Mouse (Mus musculus) adipocyte (in vitro differentiated cells): ENCODE results near the gene Slc16a2.
"Not testable (repeated sequence)": the region's sequence is repeated elsewhere in the genome, so short reads cannot be mapped to it uniquely, and the experiment has no call there.

Experiments used
- DNase-seq: peaks from one replicate; pipeline ENCODE4 v3.0.0-alpha.2; 2016; ENCODE audit warnings: low spot score

The Slc16a2 gene

DNA sequence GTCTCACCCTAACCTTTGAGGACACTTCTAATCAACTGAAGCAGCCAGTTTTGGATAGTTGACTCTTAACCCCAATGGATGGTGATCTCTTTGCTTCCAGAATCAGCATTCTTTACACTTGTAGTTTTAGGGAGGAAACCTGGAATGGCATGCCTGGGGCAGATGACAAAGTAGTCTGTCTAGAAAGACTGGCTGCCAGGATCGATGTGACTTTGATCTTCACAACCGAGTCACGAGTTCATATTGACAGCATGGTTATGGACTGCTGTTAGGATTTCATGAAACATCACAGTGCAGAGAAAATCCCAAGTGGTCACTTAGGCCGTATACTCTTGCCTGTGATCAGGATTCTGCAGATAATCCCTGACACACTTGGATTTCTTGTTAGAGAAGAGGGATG lies 88.7 kb downstream of the Slc16a2 start:
- no peak for DNase-seq

DNA sequence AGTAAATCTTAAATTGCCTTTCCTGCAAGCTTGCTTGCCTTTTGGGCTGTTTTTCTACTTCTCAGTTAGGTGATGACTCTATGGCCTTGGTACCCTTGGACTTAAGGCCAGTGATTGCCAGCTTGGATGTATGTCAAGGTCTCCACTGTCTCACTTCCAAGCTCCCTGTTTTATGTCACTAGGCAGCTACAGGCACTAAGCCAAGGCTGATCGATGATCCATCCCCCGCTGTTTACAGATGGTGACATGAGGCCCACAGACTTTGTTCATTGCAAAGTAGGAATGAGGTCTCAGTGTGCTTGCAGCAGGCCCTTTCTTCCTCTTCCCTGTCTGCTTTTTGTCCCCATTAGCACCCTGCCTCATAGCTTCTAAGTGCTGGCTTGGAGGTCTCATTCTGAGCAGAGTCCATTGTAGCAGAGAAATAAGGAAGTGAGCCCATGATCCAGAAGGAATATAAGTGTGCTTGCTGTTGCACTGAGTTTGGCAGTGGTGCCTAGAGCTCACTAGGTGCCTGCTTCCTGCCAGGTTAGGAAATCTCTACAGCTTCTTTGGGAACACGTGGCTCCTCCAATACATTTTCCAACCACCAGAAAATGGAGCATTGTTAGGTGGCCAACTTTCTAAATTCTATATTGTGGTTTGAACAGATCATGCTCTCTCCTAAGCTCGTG lies 89.6 kb downstream of the Slc16a2 start:
- DNase-seq, result no peak

DNA sequence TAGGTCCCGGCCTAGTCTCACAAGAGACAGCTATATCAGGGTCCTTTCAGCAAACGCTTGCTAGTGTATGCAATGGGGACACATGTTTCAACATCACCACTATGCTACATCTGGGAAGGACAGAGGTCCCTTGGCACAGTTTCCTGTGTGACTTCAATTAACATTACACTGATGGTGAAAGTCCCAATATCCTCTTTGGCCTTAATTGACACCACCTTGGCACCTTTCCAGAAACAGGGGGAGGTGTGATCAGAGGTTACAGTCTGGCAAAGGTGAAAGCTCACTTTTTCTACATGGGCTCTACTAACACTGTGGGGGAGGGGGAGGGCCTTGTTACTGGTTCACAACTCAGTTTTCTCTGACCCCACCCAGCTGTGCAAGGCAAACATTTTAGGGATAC lies 99.3 kb downstream of the Slc16a2 start:
- peak; percentile 16 for DNase-seq

DNA sequence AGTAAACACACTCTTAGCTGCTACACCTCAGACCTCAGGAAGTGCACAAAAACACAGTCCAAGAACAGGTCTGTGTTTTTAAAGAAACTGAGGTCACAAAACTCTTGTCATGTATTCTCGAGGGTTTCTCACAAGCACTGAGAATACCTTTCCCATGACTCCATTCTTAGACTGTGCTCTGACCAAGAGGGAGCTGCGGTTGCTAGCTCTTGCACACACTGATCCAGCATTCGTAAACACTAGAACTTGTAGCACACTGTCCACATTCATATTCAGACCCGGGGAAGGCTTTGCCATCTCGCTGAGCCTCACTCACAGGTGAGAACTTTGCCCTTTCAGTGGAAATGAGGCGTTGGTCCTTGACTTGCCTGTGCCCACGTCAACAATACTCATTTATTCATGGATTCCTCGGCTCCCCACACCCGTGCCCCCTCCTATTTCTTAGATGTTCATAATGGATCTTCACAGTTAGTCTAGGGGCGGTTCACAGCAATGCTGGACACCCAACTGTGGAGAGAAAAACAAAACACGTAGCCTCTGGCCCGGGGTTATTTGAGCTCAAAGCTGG lies 102.1 kb downstream of the Slc16a2 start:
- no peak for DNase-seq

DNA sequence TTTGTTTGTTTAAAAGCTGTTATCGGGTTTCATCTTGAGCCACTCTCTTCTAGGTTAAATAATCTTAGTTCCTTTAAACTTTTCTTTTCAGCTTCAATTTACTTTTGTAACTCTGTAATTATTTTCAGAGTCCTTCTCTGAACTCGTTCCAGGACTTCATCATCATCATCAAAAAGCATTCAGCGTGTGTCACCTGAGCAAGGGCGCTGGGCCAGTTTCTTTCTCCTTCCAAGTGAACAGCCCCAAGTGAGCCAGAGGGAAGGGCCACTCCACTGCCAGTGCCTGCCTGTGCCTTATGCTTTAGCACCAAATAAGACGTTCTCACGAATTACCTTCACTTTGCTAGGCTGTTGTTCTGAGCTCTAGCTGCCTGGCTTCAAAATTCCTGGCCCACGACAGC lies 108.9 kb downstream of the Slc16a2 start:
- DNase-seq, result no peak

DNA sequence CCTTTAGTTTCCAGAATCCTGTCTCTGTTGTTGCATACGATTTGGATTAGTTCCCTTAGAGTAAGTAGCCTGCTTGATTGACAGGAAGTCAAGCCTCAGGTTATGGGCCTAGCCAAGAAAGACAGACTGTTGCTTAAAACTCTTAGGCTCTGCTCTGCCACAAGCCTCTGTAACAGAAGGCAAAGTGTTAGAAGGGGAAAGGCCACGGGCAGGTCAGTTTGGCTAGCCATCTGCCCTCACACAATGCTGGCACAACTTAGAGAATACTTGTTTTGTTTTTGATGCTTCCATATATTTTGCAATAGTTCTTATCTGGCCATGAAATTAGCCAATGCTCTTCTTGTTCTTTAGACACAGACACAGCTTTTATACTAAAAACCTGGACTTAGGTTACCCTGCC lies 112.1 kb downstream of the Slc16a2 start:
- DNase-seq, result peak; percentile 45

DNA sequence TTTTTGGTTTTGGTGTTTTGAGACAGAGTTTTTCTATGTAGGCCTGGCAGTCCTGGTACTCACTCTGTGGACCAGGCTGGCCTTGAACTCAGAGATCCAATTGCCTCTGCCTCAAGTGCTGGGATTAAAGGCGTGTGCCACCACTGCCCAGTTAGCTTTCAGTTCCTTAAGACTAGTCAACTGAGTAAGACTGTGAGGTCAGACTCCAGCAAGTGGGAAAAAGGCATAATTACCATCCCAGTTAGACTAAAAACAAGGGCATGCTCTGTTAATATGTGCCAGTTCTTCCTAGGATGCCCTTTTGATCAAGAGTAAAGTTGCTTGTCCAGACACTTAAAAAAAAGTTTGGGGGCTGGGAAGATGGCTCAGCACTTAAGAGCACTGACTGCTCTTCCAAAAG lies 113.2 kb downstream of the Slc16a2 start:
- DNase-seq, result no peak

DNA sequence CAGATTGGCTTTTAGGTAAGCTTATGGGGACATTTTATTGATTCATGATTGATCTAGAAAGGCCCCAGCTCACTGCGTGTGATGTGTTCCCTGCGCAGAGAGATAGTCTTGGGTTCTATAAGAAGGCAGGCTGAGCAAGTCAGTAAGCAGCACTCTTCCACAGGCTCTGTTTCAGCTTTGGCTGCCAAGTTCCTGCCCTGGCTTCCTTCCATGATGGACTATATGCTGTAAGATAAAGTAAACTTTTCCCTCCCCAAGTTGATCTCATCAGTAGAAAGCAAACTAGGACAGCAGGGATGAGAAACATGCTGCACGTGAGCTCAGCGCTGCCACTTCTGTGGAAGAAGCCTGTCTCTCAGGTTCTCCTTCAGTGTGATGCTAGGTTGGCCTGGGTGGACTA lies 117.2 kb downstream of the Slc16a2 start:
- no peak for DNase-seq

DNA sequence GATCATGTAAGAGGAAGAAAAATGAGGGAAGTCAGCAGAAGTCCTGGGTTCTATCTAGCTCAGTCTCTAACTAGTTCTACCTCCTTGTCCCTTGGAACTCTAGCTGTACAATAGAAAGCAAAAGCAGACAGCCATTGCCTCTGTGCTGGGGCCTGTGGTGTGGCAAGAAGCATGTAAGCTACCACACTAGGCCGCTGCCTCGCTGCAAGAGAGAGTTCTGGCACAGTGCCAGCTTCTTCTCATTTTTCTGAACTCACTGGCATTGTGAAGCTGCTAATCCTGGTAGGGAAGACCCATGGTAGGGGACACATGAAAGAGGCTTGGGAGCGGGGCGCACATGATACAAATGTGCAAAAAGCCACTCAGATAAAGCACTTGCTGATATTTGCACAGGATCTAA lies 117.8 kb downstream of the Slc16a2 start:
- peak; percentile 22 for DNase-seq

DNA sequence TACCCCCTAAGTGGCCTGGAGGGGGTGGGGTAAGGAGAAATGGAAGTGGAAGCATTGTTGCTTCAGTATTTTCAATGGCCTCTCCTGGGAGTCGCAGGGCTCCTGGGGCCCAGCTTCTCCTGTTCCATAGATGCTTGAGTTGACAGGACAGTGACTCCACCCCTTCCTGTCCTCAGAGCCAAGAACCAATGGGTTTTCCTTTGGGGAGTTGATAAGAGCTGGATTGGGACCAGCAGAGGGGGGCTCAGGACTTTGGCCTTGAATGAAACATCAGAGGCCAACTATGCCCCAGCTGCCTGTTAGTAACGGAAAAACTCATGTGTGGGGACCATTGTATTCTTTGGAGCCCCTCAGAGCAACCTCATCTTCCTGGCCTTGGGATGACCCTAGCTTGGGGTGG lies 124.0 kb downstream of the Slc16a2 start:
- DNase-seq, result no peak

DNA sequence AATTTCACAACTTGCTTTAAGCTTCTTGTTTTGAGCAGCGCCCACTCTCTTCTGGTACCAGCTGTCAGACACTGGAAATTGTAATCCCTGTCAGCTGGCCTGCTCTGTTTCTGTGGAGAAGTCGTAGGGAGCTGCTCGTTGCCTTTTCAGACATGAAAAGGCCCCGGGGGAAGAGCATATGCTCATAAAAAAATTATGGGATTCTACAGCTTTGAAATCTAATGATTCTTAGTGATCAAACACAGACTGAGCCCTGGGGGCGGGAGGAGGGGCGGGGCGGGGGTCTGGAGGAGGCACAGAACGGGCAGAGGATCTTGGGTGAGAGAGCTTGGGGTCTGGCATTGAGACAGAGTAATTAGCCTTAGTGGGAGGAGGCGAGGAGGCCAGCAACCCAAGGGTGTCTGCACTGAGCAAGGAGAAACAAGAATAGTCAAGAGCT lies 125.7 kb downstream of the Slc16a2 start:
- no peak for DNase-seq

DNA sequence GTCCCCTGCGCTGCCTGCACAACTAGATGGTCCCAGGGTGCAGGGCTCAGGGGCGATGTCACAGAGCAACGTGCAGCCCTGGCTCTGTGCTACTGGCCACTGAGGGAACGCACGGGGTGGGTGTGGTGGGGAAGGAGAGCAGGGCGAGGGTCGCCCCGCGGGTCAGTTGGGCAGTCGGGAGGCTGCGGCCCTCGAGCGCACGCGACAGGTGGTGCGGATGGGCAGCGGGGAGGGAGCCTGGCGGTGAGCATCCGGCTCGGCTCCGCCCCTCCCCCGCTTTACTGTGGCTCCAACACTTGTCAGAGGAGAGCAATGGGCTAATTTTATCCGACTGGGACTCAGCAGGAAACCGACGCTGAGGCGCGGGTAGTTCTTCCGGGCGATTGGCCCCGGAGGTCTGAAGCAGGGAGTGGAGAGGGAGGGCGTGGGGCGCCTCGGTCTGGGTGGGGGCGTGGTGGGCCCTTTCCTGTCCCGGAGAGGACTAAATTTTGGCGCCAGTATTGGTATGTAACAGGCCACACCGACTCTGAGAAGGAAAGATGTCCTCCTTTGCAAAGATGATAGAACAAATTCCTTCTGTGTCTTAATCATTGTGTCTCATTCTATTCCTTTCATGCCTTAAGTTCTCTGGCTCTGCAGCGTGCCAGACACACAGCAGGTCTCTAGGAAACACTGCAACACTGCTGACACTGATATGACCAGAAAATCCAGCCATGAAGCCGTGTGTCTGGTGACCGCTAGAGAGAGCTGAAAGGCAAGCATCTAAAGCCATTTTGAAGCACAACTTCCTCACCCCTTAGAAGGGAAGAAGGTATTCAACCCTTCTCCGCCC lies 126.4 kb downstream of the Slc16a2 start:
- peak; percentile 11 for DNase-seq

DNA sequence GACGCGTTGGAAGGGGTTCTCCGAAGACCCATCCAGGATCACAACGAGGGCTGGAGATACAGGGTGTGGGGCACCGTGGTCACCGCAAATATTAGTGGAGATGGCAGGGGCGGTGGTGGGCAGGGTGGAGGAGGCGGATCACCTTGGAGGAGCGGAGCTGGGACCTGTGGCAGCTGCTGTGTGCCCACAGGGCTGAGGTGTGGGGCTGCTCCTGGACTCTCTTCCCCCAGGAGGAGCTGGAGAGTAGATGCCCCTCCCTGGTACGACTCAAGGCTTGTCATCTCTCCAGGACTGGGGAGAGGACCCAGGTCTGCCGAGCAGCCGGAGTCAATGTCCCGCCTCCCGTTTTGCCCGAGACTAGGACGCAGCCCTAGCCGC lies 127.0 kb downstream of the Slc16a2 start:
- no peak for DNase-seq

DNA sequence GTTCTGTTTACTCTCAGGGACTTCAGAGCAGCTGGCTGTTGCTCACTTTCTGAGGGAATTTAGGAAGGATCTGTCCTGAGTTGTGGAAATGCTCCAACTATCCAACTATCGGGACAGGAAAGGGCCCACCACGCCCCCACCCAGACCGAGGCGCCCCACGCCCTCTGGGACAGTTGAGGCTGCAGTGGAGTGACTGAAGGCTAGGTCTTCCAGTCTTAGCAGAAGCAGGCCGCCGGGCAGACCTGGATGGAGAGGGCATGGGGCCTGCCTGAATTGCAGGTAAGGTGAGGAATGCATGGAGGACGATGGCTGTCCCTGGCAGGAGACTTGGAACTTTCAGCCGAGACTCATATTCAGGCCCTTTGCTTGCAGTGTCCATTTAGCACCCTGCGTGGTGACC lies 127.4 kb downstream of the Slc16a2 start:
- DNase-seq, result no peak

DNA sequence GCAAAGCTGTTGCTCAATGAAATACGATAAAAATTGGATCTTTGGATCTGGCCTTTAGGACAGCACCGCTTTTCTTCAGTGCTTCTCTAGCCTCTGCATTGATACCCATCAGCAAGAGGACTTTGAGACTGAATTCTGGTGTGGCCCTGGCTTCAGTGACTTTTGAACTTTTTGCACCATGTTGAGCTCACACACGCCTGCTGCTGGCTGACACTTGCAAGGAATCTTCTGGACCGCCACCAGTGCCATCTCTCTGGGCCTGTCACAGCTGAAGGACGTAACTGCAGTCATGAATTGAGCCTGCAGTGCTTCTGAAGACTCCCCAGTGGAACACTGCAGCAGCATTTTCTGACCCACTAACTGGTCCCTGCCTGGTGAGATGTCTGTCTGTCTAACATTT lies 128.9 kb downstream of the Slc16a2 start:
- DNase-seq, result no peak

DNA sequence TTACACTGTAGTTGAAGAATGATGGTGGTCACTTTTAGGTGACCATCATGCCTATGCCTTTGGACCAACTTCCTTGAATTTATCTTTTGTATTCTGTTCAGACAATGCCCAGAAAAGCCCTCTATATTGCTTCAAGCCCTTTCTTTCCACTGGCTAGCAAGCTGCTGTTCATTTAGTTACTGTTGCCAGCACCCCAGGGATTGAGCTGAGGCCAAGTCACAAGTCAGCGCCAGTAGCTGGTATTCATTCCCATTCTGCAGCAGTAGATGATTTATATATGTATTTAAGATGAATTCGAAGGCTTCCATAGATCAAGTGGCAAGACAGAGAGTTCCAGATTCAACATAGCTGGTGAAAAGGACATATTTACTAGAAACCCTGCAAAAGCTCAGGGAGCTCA lies 133.2 kb downstream of the Slc16a2 start:
- no peak for DNase-seq

DNA sequence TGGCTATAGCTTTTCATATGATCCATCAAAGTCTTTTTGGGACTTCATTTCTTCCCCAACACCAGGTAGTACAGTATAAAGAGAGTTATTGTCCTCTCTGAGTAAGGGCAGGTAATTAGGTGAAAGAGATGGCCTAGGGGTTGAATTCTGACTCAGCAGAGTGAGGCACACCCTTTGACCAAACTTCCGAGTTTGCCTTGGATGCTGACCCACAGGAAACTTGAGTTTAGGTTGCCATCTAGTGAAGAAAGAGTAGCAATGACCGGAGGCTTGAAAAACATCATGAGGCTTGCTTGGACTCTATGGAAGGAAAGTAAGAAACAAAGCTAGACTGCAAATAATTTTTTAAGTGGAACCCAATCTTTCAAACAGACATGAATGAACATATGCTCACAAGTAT lies 147.1 kb downstream of the Slc16a2 start:
- peak; percentile 66 for DNase-seq

DNA sequence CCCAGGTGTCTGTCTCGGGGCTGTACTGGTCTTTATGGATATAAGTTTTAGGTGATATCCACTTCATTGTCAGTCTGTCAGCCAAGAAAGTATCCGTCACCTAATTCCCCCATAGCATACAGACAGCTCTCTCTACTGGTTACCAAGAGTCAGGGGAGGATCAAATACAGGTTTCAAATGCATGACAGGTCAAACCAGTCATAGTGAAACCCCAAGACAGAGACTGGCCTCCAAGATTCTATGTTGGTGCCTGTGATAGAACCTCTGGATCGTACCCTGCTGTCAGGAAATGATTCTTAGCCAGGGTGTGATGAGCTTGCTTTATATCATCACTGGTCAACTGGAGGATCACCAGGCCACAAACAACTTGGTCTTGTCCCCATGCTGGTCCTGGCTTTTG lies 148.0 kb downstream of the Slc16a2 start:
- DNase-seq, result no peak

DNA sequence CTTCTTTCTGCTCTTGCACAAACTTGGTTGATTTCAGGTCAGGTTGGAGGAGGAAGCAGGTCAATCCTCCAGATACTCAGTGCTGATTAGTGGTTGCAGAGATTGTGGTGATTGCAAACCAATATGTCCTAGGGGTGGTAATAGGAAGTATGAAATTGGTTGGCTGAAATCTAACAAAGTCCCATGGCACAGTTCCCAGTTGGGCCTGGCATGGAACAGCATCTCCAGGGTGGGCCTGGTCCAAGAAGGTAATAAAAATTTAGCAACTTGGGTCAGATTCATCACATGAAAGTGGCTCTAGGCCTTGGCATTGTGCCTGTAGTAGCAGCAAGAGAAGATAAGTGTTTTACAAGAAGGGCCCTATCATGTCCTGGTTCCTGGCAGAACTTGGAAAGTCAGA lies 151.5 kb downstream of the Slc16a2 start:
- DNase-seq, result no peak

DNA sequence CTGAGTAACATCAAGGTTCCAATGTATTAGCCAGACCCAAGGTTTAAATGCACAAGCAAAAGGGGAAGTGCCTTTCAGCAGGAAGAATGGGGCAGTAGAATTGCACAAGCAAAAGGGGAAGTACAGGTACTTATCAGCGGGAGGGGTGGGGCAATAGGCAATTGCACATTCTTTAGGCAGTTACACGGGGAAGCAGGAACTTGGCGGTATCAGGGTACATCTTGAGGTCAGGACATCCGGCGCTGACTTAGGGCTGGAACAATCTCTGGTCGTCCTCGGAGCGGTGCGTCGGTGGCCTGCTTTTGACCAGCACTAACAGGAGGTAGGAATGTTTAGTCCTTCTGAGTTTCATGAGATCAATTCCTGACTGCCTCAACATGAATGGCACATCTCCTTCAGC lies 157.3 kb downstream of the Slc16a2 start:
- not testable (repeated sequence) for DNase-seq

DNA sequence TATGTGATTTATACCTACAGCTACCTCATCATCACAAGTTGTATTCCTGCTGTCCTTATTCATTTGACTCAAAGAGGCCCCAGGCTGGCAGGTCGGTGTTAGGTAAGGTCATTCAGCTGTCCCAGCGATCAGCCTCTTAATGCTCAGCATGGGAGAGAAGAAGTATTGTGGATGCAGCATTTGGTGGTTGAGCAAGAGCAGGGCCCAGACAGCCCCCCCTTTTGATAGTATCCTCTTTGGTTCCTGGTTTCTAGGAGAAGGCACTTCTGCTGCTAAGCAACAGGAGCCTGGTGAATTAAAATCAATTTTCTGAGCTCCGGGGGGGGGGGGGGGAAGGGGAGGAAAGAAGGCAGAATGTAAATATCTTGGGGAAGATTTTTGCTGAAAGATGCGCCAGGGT lies 162.8 kb downstream of the Slc16a2 start:
- DNase-seq, result no peak

DNA sequence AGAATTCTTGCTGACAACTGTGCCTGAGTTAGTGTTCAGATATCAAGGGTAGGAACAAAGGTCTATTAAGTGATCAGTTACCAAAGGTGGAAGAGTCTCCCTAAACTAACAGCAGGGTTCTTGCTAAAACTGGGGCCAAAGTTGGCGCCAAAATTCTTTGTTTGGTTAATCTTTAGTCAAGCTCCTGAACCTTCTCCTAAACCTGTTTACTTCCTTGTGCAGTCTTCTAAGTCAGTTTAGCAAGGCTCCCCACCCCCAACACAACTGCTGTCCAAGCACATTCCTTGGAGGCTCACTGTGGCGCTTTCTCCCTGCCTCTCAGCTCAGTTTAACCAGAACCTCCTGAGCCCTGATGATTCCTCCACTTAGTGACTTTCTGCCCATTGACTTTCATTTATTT lies 168.8 kb downstream of the Slc16a2 start:
- peak; percentile 33 for DNase-seq

DNA sequence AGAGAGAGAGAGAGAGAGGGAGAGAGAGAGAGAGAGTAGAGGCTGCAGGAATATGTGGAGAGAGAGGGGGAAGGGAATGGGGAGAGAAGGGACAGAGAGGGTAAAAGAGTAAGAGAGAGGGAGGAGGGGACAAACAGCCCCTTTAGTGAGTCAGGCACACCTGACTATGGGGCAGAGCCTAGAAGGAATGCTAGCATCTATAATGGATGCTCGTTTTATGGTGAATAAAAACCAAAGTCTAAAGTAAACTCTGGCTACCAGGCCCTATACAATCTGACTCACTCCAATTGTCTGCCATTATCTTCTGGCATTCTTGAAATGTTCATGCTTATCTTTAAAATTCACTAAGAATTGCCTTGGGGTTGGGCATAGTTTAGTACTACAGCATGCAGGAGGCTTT lies 169.7 kb downstream of the Slc16a2 start:
- DNase-seq, result no peak
